ENCODE assay signal across 14 mouse cellular contexts in the genomic region with DNA sequence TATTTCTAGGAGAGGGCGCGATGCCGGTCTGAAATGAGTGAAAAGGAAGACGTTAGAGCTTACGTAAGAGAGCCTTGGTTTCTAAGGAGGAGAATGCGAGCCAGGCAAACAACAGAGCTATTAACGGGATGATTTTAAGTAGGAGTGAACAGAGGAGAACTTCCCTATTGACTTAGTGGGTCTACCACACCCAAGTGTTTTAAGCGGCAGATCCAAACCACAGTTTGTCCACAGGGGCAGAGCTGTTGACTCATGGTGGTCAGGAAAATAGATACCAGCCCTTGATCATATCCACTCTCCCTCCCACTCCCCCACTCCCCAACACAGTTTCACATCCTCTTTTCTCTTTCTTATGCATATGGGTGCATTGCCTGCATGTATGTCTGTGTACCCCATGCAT. TPM values are rescaled to one million over a fixed set of nuclear protein-coding genes. Genes with fewer than 3 reads are reported as not detected.
DNase-seq lines count a peak whose midpoint lies in the region; ATAC-seq and TF ChIP-seq lines count a peak whose summit lies in the region.
"Had no signal": no experiment of that assay in that cellular context is flagged by ENCODE, and none has a peak within 500 bp of the region (broad histone marks: within the 10 kb centered on the region; RNA-seq: fewer than 3 reads in every experiment).

No protein-coding gene starts in this region.

- no peak overlapping the region for H3K9ac ChIP-seq in lung, embryonic 16.5 days (ENCODE audit: low read length)
- no peak overlapping the region for H3K9ac ChIP-seq in stomach, postnatal 0 days (ENCODE audit: low read length)
- H3K9ac ChIP-seq: heart, embryonic 12.5 days; hindbrain, embryonic 14.5 days; kidney, embryonic 15.5 days; liver, embryonic 15.5 days; neural tube, embryonic 13.5 days had no signal

- TF ChIP-seq CTCF in stomach, postnatal 0 days (IDR thresholded peaks at IDR 0.05; ENCODE audit: low read depth), result no peak

- H3K9me3 ChIP-seq in lung, embryonic 16.5 days (ENCODE audit: control insufficient read depth, low read length), result no peaks in the 10 kb centered on the region
- H3K9me3 ChIP-seq in stomach, postnatal 0 days (ENCODE audit: control insufficient read depth, low read length), result no peaks in the 10 kb centered on the region
- H3K9me3 ChIP-seq: heart, embryonic 12.5 days; kidney, embryonic 15.5 days; liver, embryonic 15.5 days; neural tube, embryonic 13.5 days had no signal

- no peak overlapping the region for H3K4me2 ChIP-seq in lung, embryonic 16.5 days (ENCODE audit: low read depth, low read length)
- H3K4me2 ChIP-seq in stomach, postnatal 0 days (replicated peaks; ENCODE audit: low read depth), result no peak overlapping the region
- H3K4me2 ChIP-seq: heart, embryonic 12.5 days; hindbrain, embryonic 14.5 days; kidney, embryonic 15.5 days; liver, embryonic 15.5 days; neural tube, embryonic 13.5 days had no signal

- H3K27ac ChIP-seq in lung, embryonic 16.5 days (ENCODE audit: low read length), result no peak overlapping the region
- no peak overlapping the region for H3K27ac ChIP-seq in stomach, postnatal 0 days (replicated peaks)
- H3K27ac ChIP-seq: hindbrain, embryonic 14.5 days; kidney, embryonic 15.5 days; liver, embryonic 15.5 days; neural tube, embryonic 13.5 days had no signal

- 51% methylated on average over 8 of the region's 8 CpGs for WGBS in lung, embryonic 16.5 days
- WGBS in stomach, postnatal 0 days, result 53% methylated on average over 8 of the region's 8 CpGs

- H3K27me3 ChIP-seq in lung, embryonic 16.5 days (ENCODE audit: control insufficient read depth, insufficient read depth, low read depth, low read length), result no peaks in the 10 kb centered on the region
- H3K27me3 ChIP-seq in stomach, postnatal 0 days (ENCODE audit: control insufficient read depth, insufficient read depth, low read length), result no peaks in the 10 kb centered on the region
- H3K27me3 ChIP-seq: heart, embryonic 12.5 days; liver, embryonic 15.5 days had no signal

- H3K4me1 ChIP-seq in lung, embryonic 16.5 days (replicated peaks; ENCODE audit: control insufficient read depth, insufficient read depth, low read length), result no peaks in the 10 kb centered on the region
- H3K4me1 ChIP-seq in stomach, postnatal 0 days (replicated peaks; ENCODE audit: control insufficient read depth, insufficient read depth), result no peaks in the 10 kb centered on the region
- H3K4me1 ChIP-seq: kidney, embryonic 15.5 days had no signal

- DNase-seq in lung, postnatal 4 days, result no peak
- peak; percentile 39 for DNase-seq in brain, adult 2 months (ENCODE audit: low read depth, low spot score)
- peak; percentile 67 for DNase-seq in lung, postnatal 36 days
- no peak for DNase-seq in stomach, postnatal 0 days (ENCODE audit: low spot score)
- no peak for DNase-seq in frontal cortex, adult 2 months (ENCODE audit: extremely low spot score in 1 of 2, low spot score in 1 of 2)
- DNase-seq in heart, postnatal 10 days, result no peak
- DNase-seq: cerebellum, postnatal 25 days; right cerebral cortex, postnatal 25 days had no signal

- H3K4me3 ChIP-seq in lung, embryonic 16.5 days (ENCODE audit: low read length), result no peak overlapping the region
- no peak overlapping the region for H3K4me3 ChIP-seq in stomach, postnatal 0 days (ENCODE audit: low read depth, low read length)
- H3K4me3 ChIP-seq: heart, embryonic 12.5 days; kidney, embryonic 15.5 days; liver, embryonic 15.5 days; neural tube, embryonic 13.5 days had no signal

- ATAC-seq in lung, embryonic 16.5 days (ENCODE audit: low read depth), result peak; percentile 41
- peak; percentile 49; the same call in 1 of the 2 replicates for ATAC-seq in stomach, postnatal 0 days (ENCODE audit: low FRiP score, low TSS enrichment)

- TF ChIP-seq EP300 in stomach, postnatal 0 days (optimal IDR thresholded peaks at IDR 0.05), result no peak

- intact Hi-C loops in heart, postnatal 10 days (cut with DNase I), result no loop called here

- H3K36me3 ChIP-seq in lung, embryonic 16.5 days (ENCODE audit: control insufficient read depth, insufficient read depth, low read length), result no peaks in the 10 kb centered on the region
- no peaks in the 10 kb centered on the region for H3K36me3 ChIP-seq in stomach, postnatal 0 days (ENCODE audit: control insufficient read depth, insufficient read depth, low read length)
- H3K36me3 ChIP-seq: heart, embryonic 12.5 days; kidney, embryonic 15.5 days; liver, embryonic 15.5 days; neural tube, embryonic 13.5 days had no signal

RNA-seq across cellular contexts. Expression of a gene that starts 33.9 kb away (rescaled TPM):
- 11.1 and 12.8 TPM in 2 replicates for polyA plus RNA-seq in lung, embryonic 16.5 days (2015; fragmentation: Nextera tagmentation; extraction: Ambion mirVana)
- 18.4 and 18.8 TPM in 2 replicates for polyA plus RNA-seq in stomach, postnatal 0 days (2015; fragmentation: Nextera tagmentation; extraction: Ambion mirVana)
- polyA plus RNA-seq in frontal cortex, adult 2 months (2012; rRNA removed), result 43.7 and 49.1 TPM in 2 replicates
- 10 to 100 TPM; 11.4 to 12.0 TPM for total RNA-seq in heart, postnatal 10 days (2021)

RNA-seq across cellular contexts. Expression of a gene that starts 43.1 kb away (rescaled TPM):
- polyA plus RNA-seq in lung, embryonic 16.5 days (2015; fragmentation: Nextera tagmentation; extraction: Ambion mirVana), result 1,312 and 1,369 TPM in 2 replicates
- 1,113 and 1,141 TPM in 2 replicates for polyA plus RNA-seq in stomach, postnatal 0 days (2015; fragmentation: Nextera tagmentation; extraction: Ambion mirVana)
- 794 and 821 TPM in 2 replicates for polyA plus RNA-seq in frontal cortex, adult 2 months (2012; rRNA removed)
- total RNA-seq in heart, postnatal 10 days (2021), result 100 to 1,000 TPM; 520 to 541 TPM

Comparison
In these comparisons a context has a peak if more than half of its experiments do, and no peak if none do; other contexts are left out.
1. DNase-seq: peak in brain, adult 2 months (single experiment) and lung, postnatal 36 days (single experiment); none in lung, postnatal 4 days (0 of 2), stomach, postnatal 0 days (single experiment), frontal cortex, adult 2 months (0 of 2) and heart, postnatal 10 days (0 of 2).